Comparison of ENCODE assay signal across 19 mouse cellular contexts in the genomic region with DNA sequence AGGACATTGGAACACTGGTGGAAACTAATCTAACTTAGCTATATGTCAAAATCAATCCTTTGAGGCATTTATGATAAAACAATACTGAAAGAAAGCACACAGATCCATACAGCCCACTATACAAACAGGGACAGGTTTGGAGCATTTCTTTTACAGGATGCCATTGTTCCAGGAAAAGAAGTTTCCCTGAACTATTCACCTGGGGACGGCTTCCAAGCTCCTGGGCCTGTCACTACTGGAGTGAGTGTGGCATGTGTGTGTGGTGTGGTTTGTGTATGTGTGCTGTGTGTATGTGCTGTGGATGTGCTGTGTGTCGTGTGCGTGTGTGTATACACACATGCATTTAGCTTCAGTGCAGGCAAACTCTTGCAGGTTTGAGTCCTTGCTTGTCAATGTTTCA.
"Had no signal": no experiment of that assay in that cellular context is flagged by ENCODE, and none has a peak within 500 bp of the region (broad histone marks: within the 10 kb centered on the region; RNA-seq: fewer than 3 reads in every experiment).

No protein-coding gene starts in this region.

- H3K4me2 ChIP-seq: lung, embryonic 14.5 days; midbrain, embryonic 12.5 days; neural tube, embryonic 13.5 days; neural tube, embryonic 15.5 days had no signal

- H3K27ac ChIP-seq: midbrain, embryonic 10.5 days; midbrain, embryonic 12.5 days; neural tube, embryonic 13.5 days; neural tube, embryonic 15.5 days had no signal

- H3K9me3 ChIP-seq: midbrain, embryonic 10.5 days; midbrain, embryonic 12.5 days; neural tube, embryonic 13.5 days; neural tube, embryonic 15.5 days had no signal

- H3K4me3 ChIP-seq: midbrain, embryonic 10.5 days; midbrain, embryonic 12.5 days; myocyte; neural tube, embryonic 13.5 days; neural tube, embryonic 15.5 days had no signal

- H3K9ac ChIP-seq: lung, embryonic 14.5 days; midbrain, embryonic 12.5 days; neural tube, embryonic 13.5 days; neural tube, embryonic 15.5 days had no signal

- ATAC-seq: midbrain, embryonic 16.5 days had no signal

- H3K4me1 ChIP-seq: midbrain, embryonic 10.5 days; midbrain, embryonic 12.5 days; neural tube, embryonic 13.5 days; neural tube, embryonic 15.5 days had no signal

- H3K27me3 ChIP-seq: midbrain, embryonic 12.5 days; neural tube, embryonic 13.5 days; neural tube, embryonic 15.5 days had no signal

- H3K36me3 ChIP-seq: midbrain, embryonic 10.5 days; midbrain, embryonic 12.5 days; neural tube, embryonic 13.5 days; neural tube, embryonic 15.5 days had no signal

- DNase-seq: lung, adult 18-20 months; lung, embryonic 14.5 days; lung, postnatal 10 days; lung, postnatal 4 days; midbrain, embryonic 14.5 days; retina, postnatal 1 day; right cerebral cortex, adult 18-20 months; right cerebral cortex, postnatal 25 days; right cerebral cortex, postnatal 4 days; spleen, adult 18-20 months; thymus, adult 18-20 months; thymus, postnatal 14 days; thymus, postnatal 36 days had no signal
